Mouse (Mus musculus) brain, embryonic 14.5 days (tissue): ENCODE data around the gene Fcamr.

ENCODE experiments used
- CTCF ChIP-seq: fragments of 200-500 bp; IDR thresholded peaks from 2 replicates; pipeline ENCODE4 v1.5.1; 2012; ENCODE audit warnings: inconsistent platforms, mild to moderate bottlenecking, moderate library complexity, borderline replicate concordance; ENCODE audit not compliant: insufficient read depth, insufficient read length; ENCODE audit errors: extremely low read depth
- POLR2A ChIP-seq: fragments of 200-500 bp; IDR thresholded peaks from 2 replicates; pipeline ENCODE4 v1.6.1; 2012; ENCODE audit warnings: mild to moderate bottlenecking, inconsistent platforms, borderline replicate concordance; ENCODE audit not compliant: poor library complexity, insufficient read depth, insufficient read length, severe bottlenecking; ENCODE audit errors: extremely low read depth

- TF ChIP-seq CTCF (no peak), POLR2A (no peak)
These were observed 63.5 kb downstream of the Fcamr start for GRCm38 (mm10) chr1:130864238-130864637.
